Mouse (Mus musculus): Measurements from ENCODE around the gene Evx2.

The Evx2 gene

DNA sequence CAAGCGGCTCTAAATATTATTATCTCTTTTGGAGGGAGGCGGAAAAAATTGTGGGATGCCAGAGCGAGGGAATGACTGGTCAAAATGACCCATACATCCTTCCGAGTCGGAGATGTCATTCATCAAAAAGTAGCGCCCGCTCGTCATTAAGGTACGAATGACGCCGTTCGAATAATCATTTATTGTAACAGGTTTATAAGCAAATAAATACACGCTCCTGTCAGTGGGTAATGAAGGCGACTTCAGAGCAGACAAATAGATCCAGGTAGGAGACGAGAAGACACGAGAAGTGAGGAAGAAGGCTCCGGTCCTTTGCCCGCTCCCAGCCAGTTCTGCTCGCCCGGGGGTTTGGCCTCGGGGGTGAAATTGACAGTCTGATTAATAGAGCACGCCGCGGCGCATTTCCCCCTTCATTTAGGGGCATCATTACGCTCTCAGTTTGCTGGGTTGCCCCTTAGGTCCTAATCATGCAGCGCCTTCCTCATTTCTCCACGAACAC lies at the start of gene Evx2:
Gene Evx2 (minus strand): TSS at position 51 of the 499 bp plus-strand sequence.
- DNase-seq, result no peak

- peak; percentile 65 for DNase-seq
These were observed 49.3 kb upstream of the Evx2 start for GRCm38 (mm10) chr2:74708676-74709075.

DNA sequence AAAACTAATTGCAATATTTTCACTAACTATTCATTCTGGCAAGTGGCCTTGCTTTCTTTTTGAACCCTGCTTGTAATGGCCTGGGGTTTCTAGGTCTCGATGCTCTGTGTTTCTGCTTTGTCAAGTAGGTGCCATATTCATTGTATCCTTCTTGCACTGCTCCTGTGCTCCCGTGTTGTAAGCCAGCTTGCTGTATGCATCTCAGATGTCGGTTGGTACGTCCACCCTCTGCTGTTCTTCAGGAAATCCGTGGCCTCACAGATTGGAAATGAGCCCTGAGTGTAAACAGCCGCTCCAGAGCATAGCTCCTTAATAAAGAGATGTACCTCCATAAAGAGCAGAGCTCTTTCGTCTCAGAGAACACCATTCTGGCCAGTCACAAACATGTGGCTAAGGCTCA lies 48.2 kb upstream of the Evx2 start:
- no peak for DNase-seq

GRCm38 (mm10) chr2:74706393-74706960 lies 47.1 kb upstream of the Evx2 start:
- DNase-seq, result no peak

DNA sequence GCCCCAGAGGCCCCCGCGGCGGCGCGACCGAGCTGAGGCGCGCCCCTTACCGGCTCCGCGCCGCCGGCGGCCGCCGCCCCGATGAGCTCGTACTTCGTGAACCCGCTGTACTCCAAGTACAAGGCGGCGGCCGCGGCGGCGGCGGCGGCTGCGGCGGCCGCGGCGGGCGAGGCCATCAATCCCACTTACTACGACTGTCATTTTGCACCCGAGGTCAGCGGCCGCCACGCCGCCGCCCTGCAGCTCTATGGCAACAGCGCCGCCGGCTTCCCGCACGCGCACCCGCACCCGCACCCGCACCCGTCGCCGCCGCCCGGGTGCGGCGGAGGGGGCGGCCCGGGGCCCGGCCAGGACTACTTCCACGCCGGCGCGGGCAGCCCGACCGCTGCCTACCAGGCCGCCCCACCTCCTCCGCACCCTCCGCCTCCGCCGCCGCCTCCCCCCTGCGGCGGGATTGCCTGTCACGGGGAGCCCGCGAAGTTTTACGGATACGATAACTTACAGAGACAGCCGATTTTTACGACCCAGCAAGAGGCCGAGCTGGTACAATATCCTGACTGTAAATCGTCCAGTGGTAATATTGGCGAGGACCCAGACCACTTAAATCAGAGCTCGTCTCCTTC lies 46.2 kb upstream of the Evx2 start:
- peak; percentile 82 for DNase-seq

GRCm38 (mm10) chr2:74704999-74705466 lies 45.7 kb upstream of the Evx2 start:
- DNase-seq, result peak; percentile 77

DNA sequence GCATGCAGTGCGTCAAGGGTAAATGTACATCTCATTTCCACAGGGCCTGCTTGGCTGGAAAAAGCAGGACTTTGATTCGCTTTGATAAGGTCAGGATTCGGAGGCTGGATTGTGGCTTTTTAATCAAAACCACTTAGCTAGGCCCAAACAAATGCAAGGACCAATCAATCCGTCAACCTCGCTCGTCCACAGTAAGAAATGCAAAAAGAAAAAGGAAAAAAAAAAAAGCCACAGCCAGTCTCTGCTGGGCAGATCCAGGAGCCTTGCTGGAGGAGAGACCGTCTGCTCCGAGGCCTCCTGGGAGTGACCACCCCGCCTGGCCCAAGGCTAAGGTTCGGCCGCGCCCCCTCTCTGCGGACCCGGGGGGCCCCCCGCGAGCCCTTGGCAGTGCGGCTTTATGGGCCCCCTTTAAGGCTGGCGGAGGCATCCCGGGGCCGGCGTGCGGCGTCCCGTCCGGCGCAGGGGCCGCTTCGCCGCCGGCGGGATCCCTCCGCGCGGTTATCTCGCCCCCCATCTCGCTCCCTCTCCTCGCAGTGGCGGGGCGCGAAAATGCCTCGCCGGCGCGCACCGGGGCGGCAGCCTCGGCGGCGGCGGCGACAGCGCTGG lies 45.1 kb upstream of the Evx2 start, which contains the start of gene Hoxd8:
Gene Hoxd8 (plus strand): TSS at position 223 of the 606 bp plus-strand sequence.
- peak; percentile 94 for DNase-seq

- peak; percentile 84 for DNase-seq
These were observed 44.5 kb upstream of the Evx2 start for GRCm38 (mm10) chr2:74703720-74704392.

- peak; percentile 11 for DNase-seq
These were observed 44.0 kb upstream of the Evx2 start for GRCm38 (mm10) chr2:74703317-74703716.

- DNase-seq, result no peak
These were observed 43.5 kb upstream of the Evx2 start for GRCm38 (mm10) chr2:74702820-74703219.

DNA sequence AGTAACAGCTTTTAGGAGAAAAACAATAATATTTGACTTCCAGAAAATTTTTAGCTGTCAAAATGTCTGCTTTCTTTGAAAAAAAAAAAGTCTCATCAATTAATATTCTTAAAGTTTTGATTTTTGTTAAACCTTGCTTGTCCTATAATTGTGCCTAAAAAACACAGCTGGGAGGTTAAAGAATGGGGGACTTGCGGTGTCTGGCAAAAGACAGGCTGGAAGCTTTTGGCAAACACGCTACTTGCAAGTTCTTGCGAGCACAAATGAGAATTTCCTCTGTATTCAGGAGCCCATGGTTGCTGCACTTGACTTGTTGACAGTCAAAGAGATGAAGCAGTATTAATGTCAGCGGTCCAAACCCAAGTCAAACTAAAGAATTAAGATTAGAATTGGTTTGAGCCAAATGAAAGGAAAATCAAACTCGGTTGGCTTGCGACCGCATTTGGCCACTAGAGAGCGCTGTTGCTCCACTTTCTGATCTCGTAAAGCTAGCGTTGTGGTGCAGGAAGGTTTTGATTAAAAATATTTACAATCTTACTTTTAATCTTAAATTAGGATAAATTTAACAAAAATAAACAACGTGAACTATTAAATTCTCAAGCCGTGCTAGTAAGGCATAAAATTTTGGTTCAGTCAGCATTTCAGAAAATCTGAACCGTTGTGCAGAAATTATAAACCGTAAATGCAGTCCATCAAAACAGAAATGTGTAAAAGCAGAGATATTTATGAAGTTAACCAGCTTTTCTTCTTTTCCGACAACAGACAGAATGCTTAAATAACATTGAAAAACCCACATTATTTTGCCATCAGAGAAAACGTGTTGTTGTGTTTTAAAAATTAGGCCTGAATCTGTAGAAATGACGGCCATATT lies 42.8 kb upstream of the Evx2 start:
- peak; percentile 91 for DNase-seq

DNA sequence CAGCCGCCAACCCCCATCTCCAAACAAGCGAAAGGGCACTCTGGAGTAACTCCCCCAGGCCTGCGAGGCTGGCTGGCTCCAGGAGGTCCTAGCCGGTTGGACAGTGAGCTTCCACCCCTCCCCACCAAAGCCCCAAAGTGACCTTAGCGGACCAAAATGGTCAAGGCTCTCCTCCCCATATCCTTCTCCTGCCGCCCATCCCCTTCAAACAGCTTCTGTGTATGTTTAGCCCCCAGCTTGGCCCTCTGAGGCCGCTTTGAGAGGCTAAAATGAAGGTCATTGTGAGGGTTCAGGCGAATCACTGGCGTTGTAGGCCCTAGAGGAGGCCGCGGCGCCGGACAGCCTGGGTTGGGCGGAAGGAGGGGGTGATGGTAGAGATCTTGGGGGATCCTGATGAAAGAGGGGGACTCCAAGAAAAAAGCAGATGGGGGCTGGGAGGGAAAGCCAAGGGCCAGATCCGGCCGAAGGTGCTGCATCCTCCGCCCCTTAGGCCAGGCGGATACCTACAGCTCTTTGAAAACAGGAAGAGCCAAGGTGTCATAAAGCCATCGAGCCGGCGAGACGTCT lies 41.3 kb upstream of the Evx2 start:
- DNase-seq, result peak; percentile 76

DNA sequence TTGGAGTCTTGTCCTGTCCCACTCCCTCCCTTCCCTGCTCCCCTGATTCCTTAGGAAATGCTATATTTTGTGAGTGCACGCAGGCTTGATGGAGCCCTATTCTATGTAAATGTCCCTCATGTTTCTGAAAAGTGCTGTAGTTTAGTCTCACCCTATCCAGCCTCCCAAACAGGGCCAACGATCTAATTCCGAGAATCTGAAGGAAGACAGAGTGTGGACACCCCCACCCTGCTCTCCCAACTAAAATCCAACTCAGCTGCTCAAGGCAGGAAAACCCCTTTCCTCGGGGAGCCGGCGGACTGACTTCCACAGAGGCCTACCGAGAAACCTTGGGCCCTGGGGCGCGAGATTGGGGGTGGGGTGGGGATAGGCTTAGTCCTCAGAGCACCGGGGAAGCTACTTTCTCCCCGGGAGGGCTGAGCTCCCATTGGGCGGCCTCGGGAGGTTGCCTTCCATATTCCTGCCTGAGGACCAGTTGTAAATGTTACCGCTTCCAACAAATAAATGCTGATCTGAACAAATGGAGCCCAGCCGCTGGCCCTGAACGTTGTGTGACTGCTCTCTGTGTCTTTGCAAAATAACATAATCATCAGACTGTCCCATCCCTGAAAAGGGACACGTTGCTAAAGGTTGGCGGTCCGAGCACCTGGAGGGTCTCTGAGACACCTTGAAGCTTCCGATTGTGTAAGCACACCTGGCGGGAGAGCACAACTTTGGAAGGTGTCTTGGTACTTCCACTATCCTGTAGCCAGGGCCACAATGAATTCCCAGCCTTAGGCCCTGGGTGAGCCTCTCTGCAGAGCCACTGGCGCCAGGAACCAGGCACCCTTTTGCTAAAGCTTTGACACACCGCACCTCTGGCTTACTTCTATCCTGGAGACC lies 40.5 kb upstream of the Evx2 start:
- peak; percentile 43 for DNase-seq

GRCm38 (mm10) chr2:74699053-74699430 lies 39.7 kb upstream of the Evx2 start:
- peak; percentile 48 for DNase-seq

DNA sequence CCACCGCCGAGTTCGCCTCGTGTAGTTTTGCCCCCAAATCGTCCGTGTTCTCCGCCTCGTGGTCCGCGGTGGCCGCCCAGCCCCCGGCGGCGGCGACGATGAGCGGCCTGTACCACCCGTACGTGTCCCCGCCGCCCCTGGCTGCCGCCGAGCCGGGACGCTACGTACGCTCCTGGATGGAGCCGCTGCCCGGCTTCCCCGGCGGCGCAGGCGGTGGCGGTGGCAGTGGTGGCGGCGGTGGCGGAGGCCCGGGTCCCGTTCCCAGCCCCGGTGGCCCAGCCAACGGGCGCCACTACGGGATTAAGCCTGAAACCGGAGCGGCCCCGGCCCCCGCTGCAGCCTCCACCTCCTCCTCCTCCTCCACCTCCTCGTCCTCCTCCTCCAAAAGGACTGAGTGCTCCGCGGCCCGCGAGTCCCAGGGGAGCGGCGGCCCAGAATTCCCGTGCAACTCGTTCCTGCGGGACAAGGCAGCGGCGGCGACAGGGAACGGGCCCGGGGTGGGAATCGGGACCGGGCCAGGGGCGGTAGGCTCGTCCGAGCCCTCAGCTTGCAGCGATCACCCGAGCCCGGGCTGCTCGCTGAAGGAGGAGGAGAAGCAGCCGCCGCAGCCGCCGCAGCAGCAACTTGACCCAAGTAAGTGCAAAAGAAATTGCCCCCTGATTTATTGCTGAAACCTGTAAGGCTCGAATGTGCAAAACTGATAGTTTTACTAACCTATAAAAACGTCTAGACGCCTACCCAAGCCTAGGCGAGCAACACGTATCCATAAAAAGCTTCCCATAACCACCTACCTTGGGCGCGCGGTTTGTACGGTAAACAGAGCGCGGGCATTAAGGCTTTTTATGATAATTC lies 39.1 kb upstream of the Evx2 start:
- DNase-seq, result peak; percentile 67

- peak; percentile 89 for DNase-seq
These were observed 38.3 kb upstream of the Evx2 start, which contains the start of gene Hoxd9 for GRCm38 (mm10) chr2:74697567-74698121. Gene Hoxd9 (plus strand): TSS chr2:74697727.

DNA sequence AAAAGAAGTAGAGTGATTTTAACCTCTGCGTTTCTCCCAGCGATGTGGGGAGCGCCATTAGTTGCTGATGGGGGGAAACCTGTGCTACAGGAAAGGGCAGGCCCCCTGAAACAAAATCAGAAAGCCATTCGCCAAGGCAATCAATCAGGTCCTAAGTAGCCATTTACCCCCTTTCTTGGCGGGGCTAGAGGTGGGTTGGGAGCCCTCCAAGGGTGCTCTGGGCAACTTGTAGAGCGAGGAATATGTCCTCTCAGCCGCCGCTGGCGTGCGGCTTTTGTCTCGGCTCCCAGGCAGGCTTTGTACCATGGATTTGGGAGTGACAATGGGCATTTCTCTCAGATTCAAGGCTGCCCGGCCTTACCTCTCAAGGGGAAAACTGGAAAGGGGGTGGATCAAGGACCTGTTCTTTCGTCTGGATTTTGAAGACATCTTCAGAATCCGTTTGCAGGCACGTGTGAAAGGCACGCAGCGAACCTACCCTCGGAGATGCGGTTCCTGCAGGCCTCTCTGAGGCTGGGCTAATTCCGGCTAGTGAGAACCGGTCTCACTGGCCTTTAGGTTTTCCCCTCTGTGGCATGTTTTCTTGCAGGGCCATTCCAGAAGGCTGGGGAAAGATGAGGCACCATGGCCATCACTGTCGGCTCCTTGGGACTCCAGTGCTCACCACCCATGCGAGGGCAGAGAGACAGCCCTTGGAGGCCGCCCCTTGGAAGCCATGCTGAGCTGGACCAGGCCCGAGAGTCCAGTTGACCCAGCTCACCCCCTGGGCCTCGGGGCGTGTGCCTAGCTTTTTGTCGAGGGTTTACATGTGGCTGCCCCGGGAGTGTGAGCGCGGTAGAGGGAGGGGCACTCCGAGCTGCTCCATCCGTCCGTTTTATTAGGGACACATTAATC lies 37.3 kb upstream of the Evx2 start:
- peak; percentile 69 for DNase-seq

DNA sequence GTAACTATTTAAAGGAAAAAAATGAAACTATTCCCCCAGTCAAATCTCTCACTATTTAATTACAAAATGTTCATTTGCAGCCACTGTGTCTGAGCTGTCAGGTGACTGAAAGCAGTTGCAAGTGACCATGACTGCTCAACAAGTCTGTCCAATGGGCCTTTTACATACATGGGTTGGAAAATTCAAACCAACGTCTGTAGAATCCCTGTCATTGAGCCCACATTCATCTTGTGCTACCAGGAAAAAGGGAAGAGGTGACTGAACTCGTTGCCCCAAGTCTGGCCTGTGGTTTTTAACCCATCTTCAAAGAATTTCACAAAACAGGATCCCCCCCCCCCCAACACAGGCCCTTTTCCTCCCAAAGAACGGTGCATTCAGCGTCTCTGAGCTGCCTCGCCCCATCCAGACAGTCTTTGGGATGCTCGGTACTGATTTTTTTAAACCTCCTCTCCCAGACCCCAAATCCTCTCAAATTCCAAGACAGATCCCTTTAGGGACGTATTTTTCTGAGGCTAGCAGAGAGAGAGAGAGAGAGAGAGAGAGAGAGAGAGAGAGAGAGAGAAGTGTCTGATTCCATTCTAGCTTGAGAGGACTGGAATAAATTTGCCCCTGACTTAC lies 36.6 kb upstream of the Evx2 start:
- no peak for DNase-seq

Data from kidney, postnatal 14 days (tissue).